Mouse (Mus musculus) kidney, adult 2 months (tissue): Measurements from ENCODE around the gene Fbrsl1. TPM values are rescaled to one million over a fixed set of nuclear protein-coding genes. Genes with fewer than 3 reads are reported as not detected.

Experiments
- DNase-seq: peaks from one replicate; pipeline ENCODE4 v3.0.0; 2021
- H3K27ac ChIP-seq: fragments of 200-500 bp; 2 replicates; pipeline ENCODE4 v1.5.1; 2012; ENCODE audit warnings: low read depth, low read length, control low read depth, inconsistent platforms; ENCODE audit not compliant: insufficient read depth
- H3K27me3 ChIP-seq: fragments of 200-500 bp; replicated peaks from 2 replicates; pipeline ENCODE4 v1.6.1; 2012; ENCODE audit warnings: mild to moderate bottlenecking, moderate library complexity, low read length, inconsistent platforms; ENCODE audit not compliant: control insufficient read depth, insufficient read depth
- H3K36me3 ChIP-seq: fragments of 200-500 bp; 2 replicates; pipeline ENCODE4 v1.6.1; 2012; ENCODE audit warnings: mild to moderate bottlenecking, moderate library complexity, low read length, inconsistent platforms; ENCODE audit not compliant: control insufficient read depth, insufficient read depth
- H3K4me1 ChIP-seq: fragments of 200-500 bp; 2 replicates; pipeline ENCODE4 v1.6.1; 2011; ENCODE audit warnings: low read length; ENCODE audit not compliant: control insufficient read depth, insufficient read depth
- H3K4me3 ChIP-seq: fragments of 200-500 bp; 2 replicates; pipeline ENCODE4 v1.5.1; 2011; ENCODE audit warnings: mild to moderate bottlenecking, low read depth, low read length, control low read depth; ENCODE audit not compliant: insufficient read depth
- CTCF ChIP-seq: fragments of 200-500 bp; conservative IDR thresholded peaks from 2 replicates; pipeline ENCODE4 v1.5.1; 2011; ENCODE audit warnings: low read depth, mild to moderate bottlenecking, control low read depth, low read length, moderate library complexity, mixed read lengths; ENCODE audit not compliant: insufficient read depth, insufficient read length
- POLR2A ChIP-seq: fragments of 200-500 bp; IDR thresholded peaks from one replicate; pipeline ENCODE4 v1.6.1; 2011; ENCODE audit warnings: low read depth, low read length, control low read depth
- WGBS: fragments of 180-500 bp; shearing (Covaris S2); methylation state at CpG from one replicate; pipeline ENCODE4 v1.1.7; 2018; 5-methylcytosine and 5-hydroxymethylcytosine counted together
- polyA plus RNA-seq: library from polyadenylated mRNA; depleted of rRNA; stranded (reverse); fragments of >200 nt; gene quantifications from 2 replicates; pipeline ENCODE4 v1.2.3, GENCODE M21; 2012

Fbrsl1 gene
- polyA plus RNA-seq, 1 experiment, result 38.2 TPM

DNA sequence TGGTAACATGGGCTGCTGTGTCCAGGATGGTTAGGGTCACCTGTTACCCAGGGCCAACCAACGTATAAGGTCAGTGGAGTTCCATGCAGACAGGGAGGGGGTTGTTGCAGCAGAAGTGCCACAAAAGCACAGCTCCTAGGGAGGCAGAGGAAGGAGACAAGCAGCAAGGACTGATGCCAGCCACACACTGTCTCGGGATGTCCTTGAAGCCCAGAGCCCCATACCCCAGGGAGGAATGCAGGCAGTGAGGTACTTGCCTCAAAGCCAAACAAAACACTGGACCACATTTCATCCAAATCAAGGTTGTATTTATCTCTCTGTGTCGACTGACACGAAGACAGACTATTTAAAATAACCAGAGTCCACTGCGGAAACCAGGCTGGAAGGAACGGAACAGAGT lies 86.8 kb downstream of the Fbrsl1 start:
- Histone ChIP-seq H3K4me1 (no peaks in the 10 kb centered on the region), H3K27ac (no peak overlapping the region), H3K4me3 (no peak overlapping the region), H3K27me3 (no peaks in the 10 kb centered on the region), H3K36me3 (no peaks in the 10 kb centered on the region)
- WGBS, result 87% methylated on average over 6 of the region's 6 CpGs
- TF ChIP-seq POLR2A (no peak), CTCF (no peak)
- DNase-seq, result no peak

DNA sequence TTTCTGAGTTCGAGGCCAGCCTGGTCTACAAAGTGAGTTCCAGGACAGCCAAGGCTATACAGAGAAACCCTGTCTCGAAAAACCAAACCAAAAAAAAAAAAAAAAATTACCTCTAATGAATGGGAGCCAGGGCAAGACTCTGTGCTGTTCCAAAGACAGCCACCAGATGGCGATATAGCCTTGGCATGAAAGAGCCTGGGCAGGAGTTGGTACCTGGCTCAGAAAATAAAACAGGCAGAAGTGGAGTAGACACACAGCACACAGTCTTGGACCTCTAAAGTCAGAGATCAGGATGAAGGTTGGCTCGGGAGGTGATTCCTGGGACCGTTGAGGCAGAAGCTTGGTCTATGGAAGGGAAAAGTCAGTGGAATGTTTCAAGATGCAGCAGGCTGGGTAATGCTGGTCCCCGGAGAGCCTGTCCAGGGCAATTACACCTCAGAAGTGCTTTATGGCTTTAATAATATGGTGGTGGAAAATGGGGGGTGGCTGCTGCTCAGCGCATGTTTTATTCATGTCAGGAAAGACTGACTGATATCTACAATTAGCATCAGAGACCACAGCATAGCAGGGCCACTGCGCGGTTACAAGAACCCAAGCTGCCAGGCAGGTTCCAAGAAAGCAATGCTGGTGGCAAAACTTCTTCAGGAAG lies 90.6 kb downstream of the Fbrsl1 start:
- H3K27me3 ChIP-seq, result no peaks in the 10 kb centered on the region
- no peak overlapping the region for H3K27ac ChIP-seq
- DNase-seq, result peak; percentile 81
- WGBS, result 29% methylated on average over 9 of the region's 9 CpGs
- H3K4me1 ChIP-seq, result no peaks in the 10 kb centered on the region
- H3K4me3 ChIP-seq, result no peak overlapping the region
- TF ChIP-seq CTCF, result peak; percentile 85
- no peak for TF ChIP-seq POLR2A
- H3K36me3 ChIP-seq, result no peaks in the 10 kb centered on the region

DNA sequence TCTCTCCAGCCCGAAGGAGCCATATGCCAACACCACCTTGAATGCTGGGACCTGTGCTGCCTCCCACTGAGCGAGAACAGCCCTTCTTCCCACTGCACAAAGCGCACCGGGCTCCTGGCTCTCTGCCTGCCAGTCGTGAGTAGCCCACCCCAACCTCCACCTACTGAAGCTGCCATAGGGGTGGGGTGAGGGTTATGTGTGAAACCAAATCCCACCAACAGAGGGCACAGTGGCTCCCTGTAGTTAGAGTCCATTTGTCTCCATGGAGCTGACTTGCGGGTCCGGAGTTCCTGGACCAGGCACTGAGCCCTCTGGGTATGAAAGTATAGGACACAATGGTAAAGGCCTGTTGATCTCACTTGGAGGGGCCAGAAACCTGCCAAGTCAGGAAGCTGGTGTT lies 93.6 kb downstream of the Fbrsl1 start:
- peak; percentile 55 for DNase-seq
- H3K4me1 ChIP-seq, result no peaks in the 10 kb centered on the region
- H3K36me3 ChIP-seq, result no peaks in the 10 kb centered on the region
- 11% methylated on average over 7 of the region's 7 CpGs for WGBS
- H3K4me3 ChIP-seq, result no peak overlapping the region
- H3K27ac ChIP-seq, result no peak overlapping the region
- no peak for TF ChIP-seq POLR2A
- peak; percentile 60 for TF ChIP-seq CTCF
- H3K27me3 ChIP-seq, result no peaks in the 10 kb centered on the region

DNA sequence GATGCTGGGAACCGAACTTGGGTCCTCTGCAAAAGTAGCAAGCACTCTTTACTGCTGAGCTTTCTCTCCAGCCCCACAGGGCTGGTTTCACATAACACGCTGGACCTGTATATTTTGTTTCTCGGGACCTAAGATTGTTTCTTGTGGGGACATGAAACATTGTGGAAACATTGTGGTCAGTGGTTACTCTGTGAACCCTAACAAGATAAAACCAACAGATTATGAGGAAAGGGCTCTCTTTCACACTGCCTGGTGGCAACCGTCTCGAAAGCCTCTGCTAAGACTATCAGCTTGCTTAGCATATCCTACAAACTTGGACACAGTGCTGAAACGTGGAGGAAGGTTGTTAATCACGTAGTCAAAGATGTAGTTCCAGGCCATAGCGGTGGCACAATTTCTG lies 101.3 kb downstream of the Fbrsl1 start:
- Histone ChIP-seq H3K27me3 (no peaks in the 10 kb centered on the region), H3K36me3 (no peaks in the 10 kb centered on the region), H3K27ac (no peak overlapping the region), H3K4me3 (no peak overlapping the region), H3K4me1 (no peaks in the 10 kb centered on the region)
- no peak for DNase-seq
- WGBS, result 78% methylated on average over 8 of the region's 8 CpGs
- TF ChIP-seq POLR2A (no peak), CTCF (no peak)

DNA sequence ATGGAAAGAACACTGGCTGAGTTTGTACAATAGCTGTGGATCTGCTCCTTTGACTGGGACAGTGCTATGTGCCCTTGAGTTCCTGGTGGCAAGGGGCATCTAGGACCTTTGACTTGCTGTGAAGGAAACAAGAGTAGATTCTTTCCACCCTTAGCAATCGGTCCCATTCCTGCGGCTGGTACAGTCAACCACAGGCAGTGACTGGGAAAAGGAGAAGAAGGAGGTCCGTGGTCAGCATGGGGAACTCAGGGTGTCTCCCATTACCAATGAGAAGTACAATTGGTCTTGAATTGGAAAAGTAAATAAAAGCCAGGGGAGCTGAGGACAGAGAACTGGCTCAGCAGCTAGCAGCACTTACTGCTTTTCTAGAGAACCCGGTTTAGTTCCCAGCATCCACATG lies 102.8 kb downstream of the Fbrsl1 start:
- no peak overlapping the region for H3K27ac ChIP-seq
- H3K4me1 ChIP-seq, result no peaks in the 10 kb centered on the region
- no peak for TF ChIP-seq POLR2A
- TF ChIP-seq CTCF, result no peak
- DNase-seq, result no peak
- H3K36me3 ChIP-seq, result no peaks in the 10 kb centered on the region
- whole genome bisulfite sequencing, result 89% methylated on average over 4 of the region's 4 CpGs
- no peak overlapping the region for H3K4me3 ChIP-seq
- no peaks in the 10 kb centered on the region for H3K27me3 ChIP-seq

DNA sequence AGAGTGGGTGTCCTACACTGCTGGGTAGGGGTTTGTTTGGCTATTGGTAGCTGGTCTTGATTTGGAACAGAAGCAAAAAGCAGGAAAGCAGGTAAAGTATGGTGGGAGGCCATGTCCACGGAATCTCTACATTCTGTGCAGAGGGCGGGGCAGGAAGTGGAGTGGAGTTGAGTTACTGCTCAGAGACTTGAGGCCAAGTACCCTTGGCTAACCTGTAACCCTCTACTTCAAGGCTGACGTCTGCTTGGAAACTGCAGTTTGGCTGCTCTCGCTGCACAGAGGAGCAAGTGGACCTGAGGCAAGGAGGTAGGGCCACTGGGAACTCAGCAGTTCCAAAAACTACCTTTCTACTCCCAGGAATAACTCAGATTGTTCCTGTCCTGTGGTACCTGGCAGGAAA lies 103.8 kb downstream of the Fbrsl1 start, which contains the start of gene Lrcol1:
Lrcol1 (plus strand) TSS at position 207 of the 400 bp plus-strand sequence.
- Histone ChIP-seq H3K27ac (no peak within 1 kb of the TSS), H3K4me1 (no peaks in the 10 kb centered on the region), H3K27me3 (no peaks in the 10 kb centered on the region), H3K36me3 (no peaks in the 10 kb centered on the region), H3K4me3 (no peak within 1 kb of the TSS)
- WGBS, result 66% methylated on average over 4 of the region's 4 CpGs
- no peak for DNase-seq
- TF ChIP-seq CTCF, result no peak

DNA sequence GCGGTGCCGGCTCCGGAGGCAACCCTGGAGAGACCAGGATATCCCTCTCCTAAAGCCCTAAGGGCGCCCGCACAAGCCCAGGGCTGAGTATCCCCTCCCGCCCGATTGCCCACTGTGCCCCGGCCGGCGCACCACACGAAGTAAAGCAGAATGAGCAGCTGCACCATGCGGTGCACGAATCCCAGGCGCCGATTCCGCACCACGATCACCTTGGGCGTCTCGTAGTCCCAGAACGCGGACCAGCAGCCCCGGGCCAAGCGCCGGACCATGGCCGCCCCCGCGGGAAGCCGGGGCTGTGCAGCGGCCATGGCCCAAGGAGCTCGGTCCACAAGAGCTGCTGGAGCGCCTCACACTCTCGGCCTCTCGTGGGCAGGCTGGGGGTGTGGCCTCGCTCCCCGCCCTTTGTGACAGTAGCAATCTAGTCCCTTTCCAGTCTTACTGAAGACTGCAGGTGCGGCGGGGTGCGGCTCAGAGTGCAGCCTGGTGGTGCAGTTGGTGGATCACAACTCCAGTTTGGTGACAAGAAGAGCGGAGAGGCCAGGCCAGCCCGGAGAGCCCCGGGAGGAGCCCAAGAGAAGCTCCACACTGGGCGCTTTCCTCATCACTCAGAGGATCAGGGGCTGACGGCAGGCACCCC lies 105.5 kb downstream of the Fbrsl1 start, which contains the start of gene P2rx2:
P2rx2 (minus strand) TSS at position 565 of the 637 bp plus-strand sequence.
- TF ChIP-seq POLR2A (no peak), CTCF (no peak)
- H3K4me3 ChIP-seq, result peak within 1 kb of the TSS; percentile 40
- peak; percentile 65 for DNase-seq
- H3K27ac ChIP-seq, result no peak within 1 kb of the TSS
- no peaks in the 10 kb centered on the region for H3K4me1 ChIP-seq
- H3K27me3 ChIP-seq, result no peaks in the 10 kb centered on the region
- no peaks in the 10 kb centered on the region for H3K36me3 ChIP-seq
- WGBS, result 2% methylated on average over 43 of the region's 43 CpGs
